Mouse (Mus musculus) CD8-positive naive resting alpha-beta T cell, adult 2 months (primary cell): ENCODE data around the gene Reln.

ENCODE experiments used
- DNase-seq, 2 experiments: peaks; one replicate each; pipeline ENCODE4 v3.0.0; 2022; ENCODE audit warnings: low read depth in 2 of 2, low spot score in 2 of 2

The Reln gene

GRCm38 (mm10) chr5:22014459-22014858 lies 330.0 kb downstream of the Reln start:
- no peak for DNase-seq

GRCm38 (mm10) chr5:22009142-22009541 lies 335.4 kb downstream of the Reln start:
- DNase-seq: no peak

GRCm38 (mm10) chr5:22007304-22008059 lies 337.0 kb downstream of the Reln start:
- DNase-seq: no peak

GRCm38 (mm10) chr5:22003858-22004257 lies 340.6 kb downstream of the Reln start:
- DNase-seq: no peak

- no peak for DNase-seq
Observed at GRCm38 (mm10) chr5:21987711-21988110, 356.8 kb downstream of the Reln start.

- DNase-seq: no peak
Observed at GRCm38 (mm10) chr5:21986311-21986710, 358.2 kb downstream of the Reln start.

GRCm38 (mm10) chr5:21983021-21983667 lies 361.4 kb downstream of the Reln start:
- DNase-seq: no peak

- no peak for DNase-seq
Observed at GRCm38 (mm10) chr5:21981216-21981615, 363.3 kb downstream of the Reln start.

GRCm38 (mm10) chr5:21980544-21980943 lies 364.0 kb downstream of the Reln start:
- DNase-seq: no peak

GRCm38 (mm10) chr5:21973266-21974010 lies 371.1 kb downstream of the Reln start:
- DNase-seq: no peak

GRCm38 (mm10) chr5:21961796-21962195 lies 382.7 kb downstream of the Reln start:
- DNase-seq: no peak

- no peak for DNase-seq
Observed at GRCm38 (mm10) chr5:21960151-21960550, 384.4 kb downstream of the Reln start.

- DNase-seq: no peak
Observed at GRCm38 (mm10) chr5:21957586-21957985, 386.9 kb downstream of the Reln start.

GRCm38 (mm10) chr5:21957061-21957460 lies 387.4 kb downstream of the Reln start:
- DNase-seq: no peak

- DNase-seq: no peak
Observed at GRCm38 (mm10) chr5:21949507-21949897, 395.0 kb downstream of the Reln start.

GRCm38 (mm10) chr5:21948736-21949506 lies 395.6 kb downstream of the Reln start:
- no peak for DNase-seq

GRCm38 (mm10) chr5:21947610-21948381 lies 396.7 kb downstream of the Reln start:
- no peak for DNase-seq

GRCm38 (mm10) chr5:21944579-21944978 lies 399.9 kb downstream of the Reln start:
- DNase-seq: no peak

- DNase-seq: no peak
Observed at GRCm38 (mm10) chr5:21939405-21939804, 405.1 kb downstream of the Reln start.

- DNase-seq: no peak
Observed at GRCm38 (mm10) chr5:21938138-21938537, 406.4 kb downstream of the Reln start.
